Mouse (Mus musculus) megakaryocyte, embryonic 14.5 days (primary cell): ENCODE measurements around the gene Olfr1093. TPM values are rescaled to one million over a fixed set of nuclear protein-coding genes. Genes with fewer than 3 reads are reported as not detected.

Experiments
- H3K27me3 ChIP-seq: replicated peaks from 2 replicates; pipeline ENCODE3; 2012; ENCODE audit warnings: inconsistent platforms
- H3K36me3 ChIP-seq: replicated peaks from 2 replicates; pipeline ENCODE3; 2012; ENCODE audit warnings: low read length, inconsistent platforms, mixed read lengths
- H3K4me1 ChIP-seq: 2 replicates; pipeline ENCODE4 v1.6.1; 2012; ENCODE audit warnings: inconsistent platforms
- H3K4me3 ChIP-seq: replicated peaks from 2 replicates; pipeline ENCODE3; 2012; ENCODE audit warnings: moderate library complexity, mild to moderate bottlenecking, inconsistent platforms
- H3K9me3 ChIP-seq: 2 replicates; pipeline ENCODE4 v1.6.1; 2012; ENCODE audit warnings: inconsistent platforms
- FLI1 ChIP-seq: IDR thresholded peaks from 2 replicates; pipeline ENCODE4 v1.6.1; 2012; ENCODE audit warnings: low read length, inconsistent platforms, mixed read lengths
- GATA1 ChIP-seq: IDR thresholded peaks from 3 replicates; pipeline ENCODE4 v1.6.1; 2012; ENCODE audit warnings: mixed read lengths, low read length, inconsistent platforms, borderline replicate concordance
- polyA plus RNA-seq: library from polyadenylated mRNA; stranded (reverse); fragments of >175 nt; gene quantifications from 2 replicates; pipeline ENCODE4 v1.2.3, GENCODE M21; 2012; ENCODE audit warnings: low replicate concordance; ENCODE audit not compliant: insufficient read depth

Olfr1093 gene
- polyA plus RNA-seq = 0.12 TPM in 1 of 2 replicates, not detected in the other

GRCm38 (mm10) chr2:86782179-86782578 lies at the start of gene Olfr1093:
TSS of gene Olfr1093 (plus strand) at chr2:86782479.
- no peaks in the 10 kb centered on the region for H3K4me1 ChIP-seq

GRCm38 (mm10) chr2:86733601-86734000 lies 48.7 kb upstream of the Olfr1093 start, which contains the start of gene Olfr1089:
TSS of gene Olfr1089 (minus strand) at chr2:86733701.
- TF ChIP-seq FLI1 (no peak), GATA1 (no peak)
- no peaks in the 10 kb centered on the region for H3K36me3 ChIP-seq
- no peaks in the 10 kb centered on the region for H3K9me3 ChIP-seq
- H3K27me3 ChIP-seq = no peaks in the 10 kb centered on the region
- no peak within 1 kb of the TSS for H3K4me3 ChIP-seq
- H3K4me1 ChIP-seq = no peaks in the 10 kb centered on the region

More at GRCm38 (mm10) chr2:86782179-86782578, at the start of gene Olfr1093:
- Histone ChIP-seq H3K4me3 (no peak within 1 kb of the TSS), H3K9me3 (no peaks in the 10 kb centered on the region), H3K27me3 (no peaks in the 10 kb centered on the region), H3K36me3 (no peaks in the 10 kb centered on the region)
- TF ChIP-seq FLI1 (no peak), GATA1 (no peak)

GRCm38 (mm10) chr2:86758893-86759292 lies 23.4 kb upstream of the Olfr1093 start, which contains the start of gene Olfr1090:
TSS of gene Olfr1090 (minus strand) at chr2:86758993.
- Histone ChIP-seq H3K27me3 (no peaks in the 10 kb centered on the region), H3K9me3 (no peaks in the 10 kb centered on the region), H3K36me3 (no peaks in the 10 kb centered on the region), H3K4me1 (no peaks in the 10 kb centered on the region), H3K4me3 (no peak within 1 kb of the TSS)
- TF ChIP-seq FLI1 = no peak
- no peak for TF ChIP-seq GATA1

- H3K27me3 ChIP-seq = no peaks in the 10 kb centered on the region
- no peak for TF ChIP-seq FLI1
- no peak for TF ChIP-seq GATA1
- no peaks in the 10 kb centered on the region for H3K4me1 ChIP-seq
- H3K36me3 ChIP-seq = no peaks in the 10 kb centered on the region
- no peak overlapping the region for H3K4me3 ChIP-seq
- H3K9me3 ChIP-seq = no peaks in the 10 kb centered on the region
These were observed 21.2 kb upstream of the Olfr1093 start for GRCm38 (mm10) chr2:86761050-86761449.

- Histone ChIP-seq H3K27me3 (no peaks in the 10 kb centered on the region), H3K4me3 (no peak within 1 kb of the TSS), H3K36me3 (no peaks in the 10 kb centered on the region), H3K9me3 (no peaks in the 10 kb centered on the region), H3K4me1 (no peaks in the 10 kb centered on the region)
- no peak for TF ChIP-seq FLI1
- TF ChIP-seq GATA1 = no peak
These were observed 27.6 kb downstream of the Olfr1093 start, which contains the start of gene Olfr141 for GRCm38 (mm10) chr2:86809918-86810317. TSS of gene Olfr141 (minus strand) at chr2:86810018.

- no peak within 1 kb of the TSS for H3K4me3 ChIP-seq
- H3K27me3 ChIP-seq = no peaks in the 10 kb centered on the region
- TF ChIP-seq GATA1 (no peak), FLI1 (no peak)
- no peaks in the 10 kb centered on the region for H3K4me1 ChIP-seq
- no peaks in the 10 kb centered on the region for H3K9me3 ChIP-seq
- H3K36me3 ChIP-seq = no peaks in the 10 kb centered on the region
These were observed 42.1 kb downstream of the Olfr1093 start, which contains the start of gene Olfr1094 for GRCm38 (mm10) chr2:86824363-86824762. TSS of gene Olfr1094 (plus strand) at chr2:86824663.

Other genes starting within 250 kb of the Olfr1093 start
- gene Olfr1079, start 240.0 kb upstream of the Olfr1093 start, polyA plus RNA-seq = not detected in 2 replicates
- gene Olfr1080, start 224.2 kb upstream of the Olfr1093 start, polyA plus RNA-seq = not detected in 2 replicates
- gene Olfr1082, start 183.5 kb upstream of the Olfr1093 start, polyA plus RNA-seq = not detected in 2 replicates
- not detected in 2 replicates for gene Olfr1084, start 142.8 kb upstream of the Olfr1093 start, polyA plus RNA-seq
- gene Olfr1085, start 120.5 kb upstream of the Olfr1093 start, polyA plus RNA-seq = not detected in 2 replicates
- gene Olfr1086, start 102.4 kb upstream of the Olfr1093 start, polyA plus RNA-seq = not detected in 2 replicates
- not detected in 2 replicates for gene Olfr1087, start 84.1 kb upstream of the Olfr1093 start, polyA plus RNA-seq
- not detected in 2 replicates for gene Olfr1089, start 48.8 kb upstream of the Olfr1093 start, polyA plus RNA-seq
- gene Olfr1090, start 23.5 kb upstream of the Olfr1093 start, polyA plus RNA-seq = not detected in 2 replicates
- not detected in 2 replicates for gene Olfr141, start 27.5 kb downstream of the Olfr1093 start, polyA plus RNA-seq
- not detected in 2 replicates for gene Olfr1094, start 42.2 kb downstream of the Olfr1093 start, polyA plus RNA-seq
- 4.0 TPM in 1 of 2 replicates, not detected in the other for gene Olfr1095, start 69.2 kb downstream of the Olfr1093 start, polyA plus RNA-seq
- gene Gm13723, start 92.3 kb downstream of the Olfr1093 start, polyA plus RNA-seq = not detected in 2 replicates
- gene Olfr1097, start 109.7 kb downstream of the Olfr1093 start, polyA plus RNA-seq = not detected in 2 replicates
- not detected in 2 replicates for gene Olfr1098, start 142.1 kb downstream of the Olfr1093 start, polyA plus RNA-seq
- not detected in 2 replicates for gene Olfr1099, start 178.2 kb downstream of the Olfr1093 start, polyA plus RNA-seq
- gene Olfr1100, start 197.5 kb downstream of the Olfr1093 start, polyA plus RNA-seq = not detected in 2 replicates
- gene Olfr1101, start 208.7 kb downstream of the Olfr1093 start, polyA plus RNA-seq = not detected in 2 replicates
- not detected in 2 replicates for gene Olfr1102, start 215.9 kb downstream of the Olfr1093 start, polyA plus RNA-seq
- gene Olfr1104, start 244.6 kb downstream of the Olfr1093 start, polyA plus RNA-seq = not detected in 2 replicates